Mouse (Mus musculus): ENCODE data around the gene Mdh1.

The Mdh1 gene

GRCm38 (mm10) chr11:21571700-21572381 is at the start of gene Mdh1, which contains the start of gene Wdpcp:
Gene Mdh1 (minus strand): TSS chr11:21572367.
Gene Wdpcp (plus strand): TSS chr11:21572235.
- DNase-seq: peak; percentile 95 to 99

DNA sequence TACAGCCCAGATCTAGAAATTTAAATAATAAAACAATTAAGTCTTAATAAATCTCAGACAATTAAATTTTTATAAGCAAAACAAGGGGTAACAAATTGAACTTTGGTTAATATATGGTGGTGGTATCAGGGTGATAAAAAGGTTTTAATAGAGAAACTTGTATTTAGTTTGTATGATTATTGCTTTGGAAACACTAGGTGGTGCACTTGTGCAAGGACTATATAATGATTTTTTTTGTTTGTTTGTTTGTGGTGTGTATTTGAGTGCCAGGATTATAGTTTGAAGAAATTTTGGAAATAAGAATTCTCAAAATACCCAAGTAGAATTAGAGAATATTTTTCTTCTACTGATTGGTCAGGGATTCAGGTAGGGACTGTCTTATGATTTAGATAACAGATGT is 43.7 kb upstream of the Mdh1 start:
- DNase-seq: no peak

DNA sequence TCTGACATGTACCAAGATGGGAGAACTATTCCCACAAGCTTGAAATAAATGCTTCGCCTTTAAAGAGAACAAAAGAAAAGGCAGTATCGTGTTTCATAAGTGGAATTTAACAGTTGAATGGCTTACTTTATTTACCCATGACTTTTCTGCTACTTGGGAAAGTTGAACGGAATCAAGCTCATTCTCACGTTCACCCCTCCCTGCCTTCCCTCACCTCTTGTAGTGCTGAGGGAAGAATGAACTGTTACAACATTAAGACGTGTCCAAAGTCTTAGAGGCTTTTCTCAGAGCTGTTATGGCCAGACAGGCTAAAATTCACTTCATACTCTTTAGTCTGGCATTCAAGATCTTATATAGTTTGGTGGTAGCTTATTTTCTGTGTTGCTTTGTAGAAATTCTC is 30.3 kb upstream of the Mdh1 start:
- no peak for DNase-seq

DNA sequence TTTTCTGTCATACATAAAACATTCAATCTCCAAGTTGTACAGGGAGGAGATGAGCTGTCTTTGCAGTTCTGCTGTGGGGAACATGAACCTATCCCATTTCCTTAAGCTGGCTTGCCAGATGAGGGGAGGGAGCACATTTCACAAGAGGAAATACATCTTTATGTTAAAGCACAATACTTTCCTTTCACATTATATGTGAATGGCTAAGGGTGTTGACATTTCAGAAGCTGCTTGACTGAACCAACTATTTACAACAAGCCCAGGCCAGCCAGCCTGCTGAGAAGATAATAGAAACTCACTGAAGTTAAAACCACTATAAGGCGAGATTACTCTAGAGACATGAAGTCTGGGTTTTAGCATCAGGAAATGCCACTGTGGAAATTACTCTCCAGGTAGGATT is 11.1 kb upstream of the Mdh1 start:
- no peak for DNase-seq

GRCm38 (mm10) chr11:21581472-21581871 is 9.3 kb upstream of the Mdh1 start:
- no peak for DNase-seq

GRCm38 (mm10) chr11:21570973-21571372 is 1.2 kb downstream of the Mdh1 start:
- peak; percentile 60 to 74 for DNase-seq

DNA sequence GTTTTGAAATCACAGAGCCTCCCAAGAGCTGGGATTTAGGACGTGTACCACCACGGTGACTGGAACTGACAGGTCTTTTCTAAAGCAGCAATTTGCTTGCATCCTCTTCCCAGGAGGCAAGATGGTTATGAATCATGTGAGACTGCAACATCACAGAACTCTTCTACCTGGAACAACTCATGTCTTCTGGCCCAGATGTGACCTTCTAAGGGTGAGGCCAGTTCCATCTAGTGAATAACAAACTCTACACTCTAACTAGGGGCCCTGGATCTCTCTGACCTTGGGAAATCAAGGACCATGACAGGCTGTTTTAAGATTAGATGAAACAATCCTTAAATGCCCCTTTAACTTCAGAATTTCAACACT is 2.1 kb downstream of the Mdh1 start:
- DNase-seq: peak in 1 of 2 experiments; percentile 51

DNA sequence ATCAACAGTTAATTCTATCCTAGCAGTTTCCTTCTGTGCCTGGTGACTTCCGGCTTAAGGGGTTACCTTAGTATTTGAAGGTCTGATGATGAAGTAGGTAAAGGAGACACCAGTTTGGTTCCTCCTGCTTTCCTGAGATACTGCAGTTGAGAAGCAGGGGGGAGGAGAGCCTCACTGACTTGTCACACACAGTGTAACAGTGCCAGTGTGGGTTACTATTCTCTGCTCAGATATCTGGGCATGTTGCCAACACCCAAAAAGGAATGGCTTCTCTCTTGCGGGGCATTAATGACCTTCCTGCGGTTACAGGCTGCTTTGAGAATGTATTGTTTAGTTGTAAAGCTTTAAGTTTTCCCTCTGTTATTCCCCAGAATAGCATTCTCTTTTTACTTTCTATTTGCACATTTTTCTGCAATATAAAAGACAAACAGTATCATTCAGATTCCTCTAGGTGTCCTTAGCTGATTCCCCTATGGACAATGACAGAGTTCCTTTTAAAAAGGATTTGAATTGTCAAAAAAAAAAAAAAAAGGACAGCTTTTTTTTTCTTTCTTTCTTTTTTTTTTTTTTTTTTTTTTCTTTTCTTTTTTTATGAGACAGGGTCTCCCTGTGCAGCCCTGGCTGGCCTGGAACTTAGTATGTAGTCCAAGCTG is 2.6 kb downstream of the Mdh1 start:
- peak; percentile 58 to 63 for DNase-seq

DNA sequence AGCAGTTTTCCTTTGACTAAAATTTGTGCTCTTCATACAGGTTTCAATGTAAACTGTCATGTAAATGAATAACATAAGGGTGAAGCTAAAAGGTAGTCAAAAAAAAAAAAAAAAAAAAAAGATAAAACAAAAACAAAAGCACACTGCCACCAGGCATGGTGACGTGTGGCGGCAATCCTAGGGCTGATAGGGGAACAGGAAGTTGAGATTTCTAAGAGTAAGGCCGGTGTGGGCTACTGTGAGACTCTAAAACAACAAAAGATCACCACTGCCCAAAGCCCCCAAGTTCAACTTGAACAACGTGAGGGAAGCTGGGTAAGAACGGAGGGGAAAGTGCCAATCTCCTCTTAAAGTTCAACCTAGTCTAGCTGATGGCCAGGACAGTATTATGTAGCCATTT is 3.2 kb downstream of the Mdh1 start:
- no peak for DNase-seq

- DNase-seq: no peak
Observed at GRCm38 (mm10) chr11:21567733-21568132, 4.4 kb downstream of the Mdh1 start.

- DNase-seq: no peak
Observed at GRCm38 (mm10) chr11:21566934-21567333, 5.2 kb downstream of the Mdh1 start.

- no peak for DNase-seq
Observed at GRCm38 (mm10) chr11:21564681-21565405, 7.3 kb downstream of the Mdh1 start.

DNA sequence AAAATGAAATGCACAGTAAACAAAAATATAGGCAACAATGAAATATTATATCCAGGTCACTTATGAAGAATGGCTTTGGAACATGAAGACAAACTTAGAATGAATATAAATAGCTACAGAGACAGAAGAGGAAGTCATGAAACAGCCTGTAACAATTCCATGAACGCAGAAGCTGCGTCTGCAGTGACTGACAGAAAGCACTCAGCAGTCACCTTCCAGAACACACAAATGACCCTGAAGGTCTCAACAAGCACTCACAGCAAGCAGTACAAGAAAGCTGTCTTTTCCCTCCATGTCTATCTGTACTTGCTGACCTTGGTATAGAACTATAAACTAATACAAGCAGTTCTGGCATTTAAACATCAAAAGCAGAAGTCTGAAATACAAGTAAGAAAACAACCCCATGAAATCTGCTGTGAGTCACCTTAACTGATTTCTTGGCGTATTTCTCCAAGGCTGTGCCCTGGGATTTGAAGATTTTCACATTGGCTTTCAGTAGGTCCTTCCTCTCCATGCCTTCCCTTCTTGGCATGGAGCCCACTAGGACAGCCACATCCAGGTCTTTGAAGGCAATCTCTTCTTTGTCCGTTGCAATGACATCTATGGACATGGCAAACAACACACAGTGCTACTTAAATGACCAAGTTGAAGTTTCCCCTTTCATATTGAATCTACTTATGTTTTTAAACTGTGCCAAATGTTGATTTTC is 8.4 kb downstream of the Mdh1 start:
- DNase-seq: peak; percentile 52 to 56

DNA sequence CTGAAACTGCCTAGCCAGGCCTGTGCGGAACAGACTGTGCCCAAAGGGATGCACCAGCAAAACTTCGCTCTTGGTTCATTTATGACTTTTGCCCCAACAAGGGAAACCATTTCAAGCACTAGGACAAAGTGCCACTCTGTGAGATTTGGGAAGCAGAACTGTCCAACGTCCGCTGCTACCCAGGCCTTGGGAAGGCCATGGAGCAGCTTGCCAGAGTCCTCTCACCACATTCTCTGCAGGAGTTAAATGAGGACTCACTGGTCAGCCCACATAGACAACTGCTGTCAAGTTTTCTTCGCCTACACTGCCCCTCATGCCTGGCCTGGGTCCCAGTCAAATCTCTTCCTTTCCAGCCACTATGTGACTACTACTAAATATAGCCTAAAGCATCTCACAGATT is 10.8 kb downstream of the Mdh1 start:
- DNase-seq: peak; percentile 22 to 56

DNA sequence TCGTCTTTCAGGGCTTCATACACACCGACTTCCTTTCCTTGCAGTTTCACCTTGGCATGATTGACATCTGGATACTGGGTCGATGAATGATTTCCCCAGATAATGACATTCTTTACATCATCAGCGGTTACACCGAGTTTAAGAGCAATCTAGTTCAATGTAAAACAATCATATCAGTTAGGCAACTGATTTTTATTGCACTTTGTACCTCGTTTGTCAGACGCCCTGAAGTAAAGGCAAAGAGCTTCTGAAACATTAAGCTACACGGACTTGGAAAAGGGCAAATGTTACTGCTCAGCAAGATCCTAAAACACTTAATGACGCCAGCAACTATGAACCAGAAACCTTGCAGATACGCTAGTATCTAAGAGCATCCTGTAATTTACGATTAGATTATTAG is 12.4 kb downstream of the Mdh1 start:
- DNase-seq: no peak

- DNase-seq: no peak
Observed at GRCm38 (mm10) chr11:21552049-21552448, 20.1 kb downstream of the Mdh1 start.

- DNase-seq: no peak
Observed at GRCm38 (mm10) chr11:21550222-21551173, 21.7 kb downstream of the Mdh1 start.

GRCm38 (mm10) chr11:21549754-21550153 is 22.4 kb downstream of the Mdh1 start:
- peak in 1 of 2 experiments; percentile 47 for DNase-seq

DNA sequence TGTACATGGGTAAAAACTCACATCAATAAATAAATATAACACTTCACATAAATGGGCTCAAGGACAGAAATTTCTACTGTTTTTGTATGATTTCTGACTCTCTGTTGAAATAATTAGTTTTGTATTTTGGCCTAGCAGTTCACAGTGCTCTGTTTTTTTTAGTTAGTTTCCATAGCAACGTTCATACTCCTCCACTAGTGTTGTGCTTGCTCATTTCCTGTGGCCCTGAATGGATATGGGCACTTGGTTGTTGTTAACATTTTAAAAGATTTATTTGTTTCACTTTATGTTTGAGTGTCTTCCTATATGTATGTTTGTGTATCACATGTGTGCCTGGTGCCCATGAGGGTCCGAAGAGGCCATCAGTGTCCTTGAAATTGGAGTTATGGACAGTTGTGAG is 23.1 kb downstream of the Mdh1 start:
- no peak for DNase-seq

GRCm38 (mm10) chr11:21547518-21547917 is 24.6 kb downstream of the Mdh1 start:
- no peak for DNase-seq

GRCm38 (mm10) chr11:21546671-21547070 is 25.5 kb downstream of the Mdh1 start:
- DNase-seq: no peak

DNA sequence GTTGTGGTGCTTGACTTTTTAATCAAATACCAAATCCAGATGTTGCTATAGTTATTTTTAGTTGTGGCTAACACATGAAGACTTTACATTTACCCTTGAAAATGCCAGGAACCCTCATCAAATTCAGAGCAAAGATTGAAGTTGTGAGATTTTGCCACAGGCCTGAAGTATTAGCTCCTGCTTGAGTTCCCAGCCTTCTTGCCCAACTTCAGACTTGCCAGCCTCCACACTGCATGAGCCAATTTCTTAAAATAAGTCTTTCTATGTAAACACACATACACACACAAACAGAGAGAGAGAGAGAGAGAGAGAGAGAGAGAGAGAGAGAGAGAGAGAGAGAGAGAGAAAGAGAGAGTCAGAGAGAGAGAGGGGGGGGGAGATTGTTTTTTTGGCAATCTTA is 26.2 kb downstream of the Mdh1 start:
- DNase-seq: no peak
